Mouse (Mus musculus) spleen, adult 2 months (tissue): ENCODE results near the gene Sec13.

Experiments used
- CTCF ChIP-seq: fragments of 200-500 bp; IDR thresholded peaks from 2 replicates; pipeline ENCODE4 v1.5.1; 2011; ENCODE audit warnings: mild to moderate bottlenecking, inconsistent platforms; ENCODE audit not compliant: insufficient read depth, insufficient read length, insufficient replicate concordance; ENCODE audit errors: extremely low read depth
- POLR2A ChIP-seq: fragments of 200-500 bp; IDR thresholded peaks from 2 replicates; pipeline ENCODE4 v1.6.1; 2011; ENCODE audit warnings: low read depth, low read length, inconsistent platforms

DNA sequence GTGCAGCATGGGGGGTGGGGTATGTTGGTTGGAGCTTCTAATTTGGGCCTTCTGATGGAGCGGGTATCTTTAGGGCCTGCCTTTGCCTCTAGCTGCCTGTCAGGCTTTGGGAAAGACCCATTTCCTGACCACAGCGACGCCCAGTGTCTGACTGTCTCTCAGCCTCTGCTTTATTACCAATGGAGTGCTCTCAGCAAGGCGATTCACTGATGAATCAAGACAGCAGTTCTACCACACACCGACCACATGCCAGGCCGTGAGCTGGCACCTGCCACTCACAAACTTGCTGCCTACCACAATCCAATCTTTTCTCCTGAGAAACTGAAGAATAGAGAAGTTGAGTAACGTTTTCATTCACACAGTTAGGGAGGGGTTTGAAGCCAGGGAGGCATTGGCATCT, 45.1 kb upstream of the Sec13 start:
- TF ChIP-seq CTCF (no peak), POLR2A (no peak)
